ENCODE assay signal across 21 mouse cellular contexts in genomic region chr5:3488146-3488774, GRCm38 (mm10). TPM values are rescaled to one million over a fixed set of nuclear protein-coding genes. Genes with fewer than 3 reads are reported as not detected.
DNase-seq lines count a peak whose midpoint lies in the region; ATAC-seq lines count a peak whose summit lies in the region.
"Had no signal": no experiment of that assay in that cellular context is flagged by ENCODE, and none has a peak within 500 bp of the region (broad histone marks: within the 10 kb centered on the region; RNA-seq: fewer than 3 reads in every experiment).

No protein-coding gene starts in this region.

- no peak for ATAC-seq in kidney, embryonic 16.5 days (ENCODE audit: low FRiP score, low TSS enrichment)
- ATAC-seq in midbrain, embryonic 11.5 days (ENCODE audit: low FRiP score): no peak
- ATAC-seq in midbrain, embryonic 15.5 days (replicated peaks): no peak
- peak; percentile 38; the same call in 1 of the 2 replicates for ATAC-seq in liver, embryonic 12.5 days
- ATAC-seq in hindbrain, embryonic 16.5 days: no peak
- ATAC-seq: midbrain, embryonic 13.5 days had no signal

- peaks cover 4% of the 10 kb centered on the region; the same call in 1 of the 2 replicates for H3K36me3 ChIP-seq in kidney, embryonic 16.5 days (ENCODE audit: insufficient read depth, low read length)
- no peaks in the 10 kb centered on the region for H3K36me3 ChIP-seq in midbrain, embryonic 11.5 days (ENCODE audit: control insufficient read depth, insufficient read depth, low read length)
- no peaks in the 10 kb centered on the region for H3K36me3 ChIP-seq in midbrain, embryonic 15.5 days (replicated peaks)
- H3K36me3 ChIP-seq in liver, embryonic 12.5 days: peaks cover 28% of the 10 kb centered on the region
- H3K36me3 ChIP-seq in hindbrain, embryonic 16.5 days (ENCODE audit: control insufficient read depth, insufficient read depth, low read length): no peaks in the 10 kb centered on the region
- H3K36me3 ChIP-seq: forebrain, embryonic 12.5 days; hindbrain, embryonic 15.5 days; limb, embryonic 12.5 days; midbrain, embryonic 13.5 days had no signal

- no peaks in the 10 kb centered on the region for H3K27me3 ChIP-seq in kidney, embryonic 16.5 days (ENCODE audit: insufficient read depth, low read length)
- H3K27me3 ChIP-seq in midbrain, embryonic 11.5 days (ENCODE audit: control insufficient read depth, insufficient read depth, low read length): no peaks in the 10 kb centered on the region
- no peaks in the 10 kb centered on the region for H3K27me3 ChIP-seq in midbrain, embryonic 15.5 days (replicated peaks)
- H3K27me3 ChIP-seq in liver, embryonic 12.5 days (replicated peaks): no peaks in the 10 kb centered on the region
- H3K27me3 ChIP-seq in hindbrain, embryonic 16.5 days (replicated peaks; ENCODE audit: control insufficient read depth, insufficient read depth, low read length): no peaks in the 10 kb centered on the region
- H3K27me3 ChIP-seq: embryonic facial prominence, embryonic 15.5 days; forebrain, embryonic 12.5 days; hindbrain, embryonic 15.5 days; limb, embryonic 12.5 days; midbrain, embryonic 13.5 days; stomach, embryonic 15.5 days had no signal

- H3K4me2 ChIP-seq in kidney, embryonic 16.5 days (replicated peaks; ENCODE audit: low read depth, low read length): 0 out of 2 replicates have a peak overlapping the region, but pooled peaks have one; percentile 3
- no peak overlapping the region for H3K4me2 ChIP-seq in midbrain, embryonic 11.5 days
- no peak overlapping the region for H3K4me2 ChIP-seq in midbrain, embryonic 15.5 days
- H3K4me2 ChIP-seq in liver, embryonic 12.5 days: no peak overlapping the region
- H3K4me2 ChIP-seq in hindbrain, embryonic 16.5 days (ENCODE audit: low read length): no peak overlapping the region
- H3K4me2 ChIP-seq: embryonic facial prominence, embryonic 15.5 days; forebrain, embryonic 12.5 days; hindbrain, embryonic 15.5 days; limb, embryonic 12.5 days; midbrain, embryonic 13.5 days; stomach, embryonic 15.5 days had no signal

- no peak overlapping the region for H3K9ac ChIP-seq in kidney, embryonic 16.5 days (replicated peaks; ENCODE audit: low read length)
- H3K9ac ChIP-seq in midbrain, embryonic 11.5 days (ENCODE audit: low read length): no peak overlapping the region
- H3K9ac ChIP-seq in midbrain, embryonic 15.5 days: no peak overlapping the region
- no peak overlapping the region for H3K9ac ChIP-seq in liver, embryonic 12.5 days
- H3K9ac ChIP-seq in hindbrain, embryonic 16.5 days (ENCODE audit: low read depth, low read length): no peak overlapping the region
- H3K9ac ChIP-seq: embryonic facial prominence, embryonic 15.5 days; forebrain, embryonic 12.5 days; hindbrain, embryonic 15.5 days; limb, embryonic 12.5 days; midbrain, embryonic 13.5 days; stomach, embryonic 15.5 days had no signal

- 71% methylated on average over 16 of the region's 16 CpGs for WGBS in kidney, embryonic 16.5 days
- 84% methylated on average over 16 of the region's 16 CpGs for WGBS in midbrain, embryonic 11.5 days
- WGBS in midbrain, embryonic 15.5 days: 81% methylated on average over 16 of the region's 16 CpGs
- WGBS in liver, embryonic 12.5 days (ENCODE audit: insufficient replicate concordance): 55% methylated on average over 16 of the region's 16 CpGs
- WGBS in hindbrain, embryonic 16.5 days: 80% methylated on average over 16 of the region's 16 CpGs

- H3K4me1 ChIP-seq in kidney, embryonic 16.5 days (ENCODE audit: insufficient read depth, low read length): 0 out of 2 replicates have a peak, but pooled peaks cover 4% of the 10 kb centered on the region
- no peaks in the 10 kb centered on the region for H3K4me1 ChIP-seq in midbrain, embryonic 11.5 days (ENCODE audit: control insufficient read depth, insufficient read depth, low read length)
- H3K4me1 ChIP-seq in midbrain, embryonic 15.5 days: no peaks in the 10 kb centered on the region
- peaks cover 18% of the 10 kb centered on the region for H3K4me1 ChIP-seq in liver, embryonic 12.5 days
- no peaks in the 10 kb centered on the region for H3K4me1 ChIP-seq in hindbrain, embryonic 16.5 days (ENCODE audit: control insufficient read depth, insufficient read depth, low read depth, low read length)
- H3K4me1 ChIP-seq: forebrain, embryonic 12.5 days; hindbrain, embryonic 15.5 days; midbrain, embryonic 13.5 days; stomach, embryonic 15.5 days had no signal

- H3K9me3 ChIP-seq in kidney, embryonic 16.5 days (ENCODE audit: low read length): no peaks in the 10 kb centered on the region
- no peaks in the 10 kb centered on the region for H3K9me3 ChIP-seq in midbrain, embryonic 11.5 days (ENCODE audit: control insufficient read depth, low read length)
- no peaks in the 10 kb centered on the region for H3K9me3 ChIP-seq in midbrain, embryonic 15.5 days
- no peaks in the 10 kb centered on the region for H3K9me3 ChIP-seq in liver, embryonic 12.5 days (replicated peaks)
- no peaks in the 10 kb centered on the region; the same call in 1 of the 2 replicates for H3K9me3 ChIP-seq in hindbrain, embryonic 16.5 days (ENCODE audit: control insufficient read depth, low read length)
- H3K9me3 ChIP-seq: embryonic facial prominence, embryonic 15.5 days; forebrain, embryonic 12.5 days; hindbrain, embryonic 15.5 days; midbrain, embryonic 13.5 days; stomach, embryonic 15.5 days had no signal

- no peak overlapping the region for H3K27ac ChIP-seq in kidney, embryonic 16.5 days (ENCODE audit: low read length)
- no peak overlapping the region for H3K27ac ChIP-seq in midbrain, embryonic 11.5 days (ENCODE audit: low read depth, low read length)
- H3K27ac ChIP-seq in midbrain, embryonic 15.5 days: no peak overlapping the region
- no peak overlapping the region for H3K27ac ChIP-seq in liver, embryonic 12.5 days
- H3K27ac ChIP-seq in hindbrain, embryonic 16.5 days (ENCODE audit: low read depth, low read length): no peak overlapping the region
- H3K27ac ChIP-seq: embryonic facial prominence, embryonic 15.5 days; forebrain, embryonic 12.5 days; hindbrain, embryonic 15.5 days; layer of hippocampus, adult 2 months; left cerebral cortex, adult 2 months; limb, embryonic 12.5 days; midbrain, embryonic 13.5 days; stomach, embryonic 15.5 days had no signal

- no peak overlapping the region for H3K4me3 ChIP-seq in kidney, embryonic 16.5 days (ENCODE audit: low read length)
- no peak overlapping the region for H3K4me3 ChIP-seq in midbrain, embryonic 11.5 days (ENCODE audit: low read depth, low read length)
- no peak overlapping the region for H3K4me3 ChIP-seq in midbrain, embryonic 15.5 days
- H3K4me3 ChIP-seq in liver, embryonic 12.5 days: no peak overlapping the region
- no peak overlapping the region for H3K4me3 ChIP-seq in hindbrain, embryonic 16.5 days (ENCODE audit: low read length)
- H3K4me3 ChIP-seq: embryonic facial prominence, embryonic 15.5 days; forebrain, embryonic 12.5 days; hindbrain, embryonic 15.5 days; layer of hippocampus, adult 2 months; left cerebral cortex, adult 2 months; limb, embryonic 12.5 days; midbrain, embryonic 13.5 days; stomach, embryonic 15.5 days had no signal

- DNase-seq in kidney, postnatal 14 days: no peak
- peak; percentile 39 for DNase-seq in midbrain, embryonic 11.5 days (ENCODE audit: low spot score, missing footprints)
- no peak for DNase-seq in right cerebral cortex, postnatal 36 days (ENCODE audit: low spot score in 2 of 2)
- DNase-seq: adrenal gland, postnatal 36 days; cerebellum, adult 9-10 months; kidney, adult 9 months; right cerebral cortex, adult 18-20 months; spleen, adult 18-20 months; thymus, postnatal 14 days had no signal

RNA-seq across cellular contexts. Expression of gene Fam133b, which starts 55.4 kb away (rescaled TPM):
- polyA plus RNA-seq in kidney, embryonic 16.5 days (2015; fragmentation: Nextera tagmentation; extraction: Ambion mirVana): 25.2 and 29.3 TPM in 2 replicates
- 43.0 and 47.3 TPM in 2 replicates for polyA plus RNA-seq in midbrain, embryonic 11.5 days (2014; fragmentation: Nextera tagmentation; extraction: Ambion mirVana)
- polyA plus RNA-seq in midbrain, embryonic 15.5 days (2015; fragmentation: Nextera tagmentation; extraction: Ambion mirVana): 20.7 and 25.9 TPM in 2 replicates
- 16.1 and 17.4 TPM in 2 replicates for polyA plus RNA-seq in liver, embryonic 12.5 days (2016; fragmentation: Nextera tagmentation; extraction: Ambion mirVana)
- 17.9 and 20.1 TPM in 2 replicates for polyA plus RNA-seq in hindbrain, embryonic 16.5 days (2015; fragmentation: Nextera tagmentation; extraction: Ambion mirVana)
